Mouse (Mus musculus) left cerebral cortex, adult 2 months (tissue): Measurements from ENCODE around the gene Adrm1. TPM values are rescaled to one million over a fixed set of nuclear protein-coding genes. Genes with fewer than 3 reads are reported as not detected.

Experiments
- DNase-seq, 2 experiments: peaks; one replicate each; pipeline ENCODE4 v3.0.0; 2021 to 2022; ENCODE audit warnings: low spot score in 2 of 2, mixed read lengths in 1 of 2; ENCODE audit errors: extremely low spot score in 1 of 2
- H3K27ac ChIP-seq: fragments of 200-600 bp; 2 replicates; pipeline ENCODE4 v1.8.1; 2022
- H3K4me3 ChIP-seq: fragments of 200-600 bp; 2 replicates; pipeline ENCODE4 v1.8.1; 2022
- CTCF ChIP-seq: fragments of 200-600 bp; IDR thresholded peaks from 2 replicates; pipeline ENCODE4 v1.8.1; 2022; ENCODE audit warnings: antibody characterized with exemption, mild to moderate bottlenecking, moderate library complexity
- intact Hi-C: fragments of 180-260 bp; cut with DNase I; formaldehyde crosslinking; loops from one replicate; pipeline ENCODE4 v1.15.1; 2025
- microRNA-seq, 2 experiments: library from miRNA; unstranded; fragments of <30 nt; microRNA quantifications; one replicate each; pipeline ENCODE4 v1.2.0; 2021
- total RNA-seq, 2 experiments: library from RNA; stranded (reverse); gene quantifications; 2 replicates each; pipeline ENCODE4 v1.2.3; 2021

Adrm1 gene
- total RNA-seq, 2 experiments from 2014 or later: 96.4 to 101 TPM

DNA sequence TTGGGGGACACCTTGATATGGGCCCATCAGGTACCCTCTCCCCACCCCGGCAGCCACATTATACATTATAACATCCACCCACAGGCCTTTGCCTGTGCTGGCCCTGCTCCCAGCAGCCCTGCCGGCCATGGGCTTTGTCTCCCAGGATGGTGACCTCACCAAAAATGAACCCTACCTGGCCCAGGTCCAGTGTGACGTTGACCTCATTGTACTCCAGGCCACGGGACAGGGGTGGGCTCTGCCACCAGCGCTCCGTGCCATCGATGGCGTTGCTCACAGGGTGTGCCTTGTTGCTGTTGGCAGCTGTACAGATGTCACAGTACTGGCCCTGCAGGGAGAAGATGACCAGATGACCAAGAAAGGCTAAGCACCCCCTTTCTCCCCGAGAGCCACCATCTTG is 49.8 kb downstream of the Adrm1 start:
- no peak for TF ChIP-seq CTCF
- intact Hi-C loops: no loop called here
- DNase-seq: no peak
- Histone ChIP-seq H3K4me3 (no peak overlapping the region), H3K27ac (no peak overlapping the region)

DNA sequence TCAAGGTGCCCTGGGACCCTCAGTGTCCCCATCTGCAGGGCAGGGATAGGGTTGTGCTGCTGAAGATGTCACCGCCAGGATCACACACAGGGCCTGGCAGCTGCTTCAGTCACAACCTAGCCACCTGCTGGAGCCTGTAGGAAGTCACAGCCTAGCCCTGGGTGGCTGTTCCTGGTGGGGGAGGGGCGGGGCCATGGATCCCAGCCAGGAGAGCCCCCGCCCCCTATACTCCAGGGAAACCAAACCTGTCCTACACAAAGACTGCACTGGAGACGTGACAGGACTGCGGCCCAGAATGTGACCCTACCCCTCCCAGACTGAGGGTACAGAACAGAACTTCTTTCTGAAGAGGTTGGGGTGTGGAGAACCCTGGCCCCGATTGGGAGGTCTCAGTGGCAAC is 51.0 kb downstream of the Adrm1 start:
- TF ChIP-seq CTCF: peak; percentile 32
- DNase-seq: no peak
- intact Hi-C loops: no loop called here
- H3K27ac ChIP-seq: no peak overlapping the region
- H3K4me3 ChIP-seq: no peak overlapping the region

DNA sequence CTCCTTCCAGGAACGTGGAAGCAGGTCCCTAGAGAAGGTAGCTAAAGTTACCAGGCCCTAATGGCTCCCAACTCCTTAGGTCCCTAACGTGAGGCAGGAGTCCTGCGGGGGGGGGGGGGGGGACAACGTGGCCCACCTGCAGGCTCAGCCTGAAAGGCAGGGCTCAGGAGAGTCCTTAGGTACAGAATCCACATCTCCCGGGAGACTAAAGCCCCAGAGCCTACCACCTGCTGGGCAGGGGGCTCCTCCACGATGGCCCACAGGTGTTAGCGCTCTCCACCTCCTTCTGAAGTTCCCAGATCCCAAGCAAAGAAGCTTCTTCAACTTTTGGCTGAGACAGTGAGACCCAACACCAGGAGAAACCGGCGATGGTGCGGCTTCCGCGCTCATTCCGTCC is 53.4 kb downstream of the Adrm1 start:
- TF ChIP-seq CTCF: no peak
- intact Hi-C loops: no loop called here
- peak overlapping the region; percentile 75 for H3K4me3 ChIP-seq
- no peak overlapping the region for H3K27ac ChIP-seq
- no peak for DNase-seq

DNA sequence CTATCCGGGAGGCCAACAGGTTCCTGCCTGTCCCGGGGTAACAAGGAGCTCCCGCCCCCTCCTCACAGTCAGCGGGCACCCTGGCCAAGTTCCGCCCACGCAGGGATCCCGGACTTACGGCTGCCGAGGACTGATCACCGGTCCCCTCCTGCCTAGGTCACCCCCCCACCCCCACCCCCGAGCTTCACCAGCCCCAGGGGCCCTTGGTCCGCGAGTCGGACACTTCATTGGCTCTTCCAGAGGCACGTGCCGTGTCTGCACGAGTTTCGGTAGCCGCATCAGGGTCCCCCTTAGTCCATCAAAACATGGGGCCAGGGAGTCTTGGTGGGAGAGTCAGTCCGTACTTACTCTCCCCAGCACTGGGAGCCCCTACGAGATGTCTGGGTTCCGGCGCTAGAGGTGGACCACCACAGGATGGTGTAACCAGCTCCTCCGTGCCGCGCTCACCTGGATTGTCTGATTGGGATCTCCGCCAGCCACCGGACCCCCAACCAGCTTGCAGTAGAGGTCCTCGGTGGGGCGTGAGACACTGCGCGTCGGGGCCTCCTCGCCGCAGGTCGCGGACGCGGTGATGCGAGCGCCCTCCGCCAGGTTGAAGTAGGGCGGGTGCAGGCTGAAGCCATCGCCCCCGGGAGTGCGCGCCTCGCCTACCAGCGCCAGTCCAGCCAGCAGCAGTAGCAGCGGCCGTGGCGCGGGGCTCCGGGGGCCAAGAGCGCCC is 53.9 kb downstream of the Adrm1 start:
- TF ChIP-seq CTCF: no peak
- intact Hi-C loops: no loop called here
- peak overlapping the region; percentile 75 for H3K4me3 ChIP-seq

More for the DNA sequence above, 53.9 kb downstream of the Adrm1 start:
- DNase-seq: no peak
- peak overlapping the region; percentile 66 for H3K27ac ChIP-seq

Small RNAs within 50 kb of the gene (microRNA-seq; reads per million reads assigned to microRNA genes)
- 0 to 0.49 reads per million in 2 experiments for gene Mir7005

Other genes starting within 250 kb of the Adrm1 start
- gene Taf4, start 194.8 kb upstream of the Adrm1 start, total RNA-seq: 10 to 100 TPM; 18.5 to 22.1 TPM
- gene Lsm14b, start 146.5 kb upstream of the Adrm1 start, total RNA-seq: 100 to 1,000 TPM; 101 to 105 TPM
- gene Psma7, start 129.1 kb upstream of the Adrm1 start, total RNA-seq: 100 to 1,000 TPM; 162 TPM
- gene Ss18l1, start 129.0 kb upstream of the Adrm1 start, total RNA-seq: 10 to 100 TPM; 38.8 to 40.5 TPM
- gene Mtg2, start 100.9 kb upstream of the Adrm1 start, total RNA-seq: 10 to 100 TPM; 15.6 to 18.4 TPM
- 10 to 100 TPM; 84.3 to 85.7 TPM for gene Hrh3, start 67.0 kb upstream of the Adrm1 start, total RNA-seq
- 10 to 100 TPM; 46.2 to 50.6 TPM for gene Osbpl2, start 52.2 kb upstream of the Adrm1 start, total RNA-seq
- gene Lama5, start 54.4 kb downstream of the Adrm1 start, total RNA-seq: 10 to 100 TPM in 1 of 2 experiments, 1 to 10 TPM in 1; 9.5 to 11.2 TPM
- 100 to 1,000 TPM; 682 to 702 TPM for gene Rps21, start 85.9 kb downstream of the Adrm1 start, total RNA-seq
- 10 to 100 TPM; 26.0 to 29.0 TPM for gene Cables2, start 102.0 kb downstream of the Adrm1 start, total RNA-seq
- gene Rbbp8nl, start 118.4 kb downstream of the Adrm1 start, total RNA-seq: not detected
- not detected for gene Gata5, start 163.2 kb downstream of the Adrm1 start, total RNA-seq